Mouse (Mus musculus) cortical plate, adult 2 months (tissue): ENCODE measurements around the gene 3110040M04Rik.

Experiments used
- CTCF ChIP-seq: fragments of 200-500 bp; IDR thresholded peaks from 2 replicates; pipeline ENCODE4 v1.5.1; 2011; ENCODE audit warnings: mild to moderate bottlenecking, control low read depth, low read length; ENCODE audit not compliant: insufficient read depth; ENCODE audit errors: extremely low read depth
- POLR2A ChIP-seq: fragments of 200-500 bp; IDR thresholded peaks from 2 replicates; pipeline ENCODE4 v1.6.1; 2011; ENCODE audit warnings: mild to moderate bottlenecking, low read length, control low read depth; ENCODE audit not compliant: insufficient read depth; ENCODE audit errors: extremely low read depth

DNA sequence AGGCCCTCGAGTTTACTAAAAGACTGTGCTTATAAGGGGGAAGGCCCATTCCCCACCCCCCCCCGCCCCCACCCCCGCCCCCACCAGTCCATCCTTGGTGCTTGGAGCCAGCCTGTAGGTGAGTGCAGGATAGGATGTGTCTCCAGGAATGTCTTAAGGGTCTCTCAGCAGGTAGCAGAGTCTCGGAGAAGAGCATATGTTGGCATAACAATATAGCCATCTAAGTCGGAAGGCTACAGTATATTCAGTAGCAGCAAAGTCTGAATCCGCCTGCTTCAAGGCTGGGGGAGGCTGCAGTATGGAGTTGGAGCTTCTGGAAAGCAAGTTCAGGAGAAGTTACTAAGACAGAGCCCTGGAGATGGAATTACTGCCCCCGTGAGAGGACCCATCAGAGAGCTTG lies 16.2 kb downstream of the 3110040M04Rik start:
- TF ChIP-seq CTCF (no peak), POLR2A (no peak)
